Mouse (Mus musculus): ENCODE measurements around the gene Oprm1.

- TF ChIP-seq POLR2A (IDR thresholded peaks at IDR 0.05; ENCODE audit: borderline replicate concordance, insufficient read depth, low read length) = no peak
- no peak for TF ChIP-seq CTCF (IDR thresholded peaks at IDR 0.05; ENCODE audit: borderline replicate concordance, insufficient read depth, low read depth, low read length)
These were observed 282.7 kb downstream of the Oprm1 start for GRCm38 (mm10) chr10:7041032-7041431.
